Mouse (Mus musculus): ENCODE results near the gene Dnajc27. TPM values are rescaled to one million over a fixed set of nuclear protein-coding genes. Genes with fewer than 3 reads are reported as not detected.

Gene Dnajc27
- polyA plus RNA-seq, 1 experiment from 2014 or later = 5.4 TPM

Other genes starting within 250 kb of the Dnajc27 start
- 2.4 and 3.4 TPM in 2 replicates for gene Pomc, start 127.6 kb upstream of the Dnajc27 start, polyA plus RNA-seq (2015; fragmentation: Nextera tagmentation; extraction: Ambion mirVana)
- 3.0 and 3.2 TPM in 2 replicates for gene Efr3b, start 43.7 kb upstream of the Dnajc27 start, polyA plus RNA-seq (2015; fragmentation: Nextera tagmentation; extraction: Ambion mirVana)
- gene Adcy3, start 50.5 kb downstream of the Dnajc27 start, polyA plus RNA-seq (2015; fragmentation: Nextera tagmentation; extraction: Ambion mirVana) = 7.1 TPM in 2 replicates
- 5.0 and 5.4 TPM in 2 replicates for gene Ptrhd1, start 151.4 kb downstream of the Dnajc27 start, polyA plus RNA-seq (2015; fragmentation: Nextera tagmentation; extraction: Ambion mirVana)
- gene Cenpo, start 151.7 kb downstream of the Dnajc27 start, polyA plus RNA-seq (2015; fragmentation: Nextera tagmentation; extraction: Ambion mirVana) = 10.9 and 12.8 TPM in 2 replicates